Mouse (Mus musculus) R1 (cell line): ENCODE results near the gene Zc3h7a.
"Not testable (repeated sequence)": the region's sequence is repeated elsewhere in the genome, so short reads cannot be mapped to it uniquely, and the experiment has no call there.

Experiments
- DNase-seq: peaks from one replicate; pipeline ENCODE4 v3.0.0-alpha.2; 2018; ENCODE audit warnings: low read depth, low spot score

Gene Zc3h7a

DNA sequence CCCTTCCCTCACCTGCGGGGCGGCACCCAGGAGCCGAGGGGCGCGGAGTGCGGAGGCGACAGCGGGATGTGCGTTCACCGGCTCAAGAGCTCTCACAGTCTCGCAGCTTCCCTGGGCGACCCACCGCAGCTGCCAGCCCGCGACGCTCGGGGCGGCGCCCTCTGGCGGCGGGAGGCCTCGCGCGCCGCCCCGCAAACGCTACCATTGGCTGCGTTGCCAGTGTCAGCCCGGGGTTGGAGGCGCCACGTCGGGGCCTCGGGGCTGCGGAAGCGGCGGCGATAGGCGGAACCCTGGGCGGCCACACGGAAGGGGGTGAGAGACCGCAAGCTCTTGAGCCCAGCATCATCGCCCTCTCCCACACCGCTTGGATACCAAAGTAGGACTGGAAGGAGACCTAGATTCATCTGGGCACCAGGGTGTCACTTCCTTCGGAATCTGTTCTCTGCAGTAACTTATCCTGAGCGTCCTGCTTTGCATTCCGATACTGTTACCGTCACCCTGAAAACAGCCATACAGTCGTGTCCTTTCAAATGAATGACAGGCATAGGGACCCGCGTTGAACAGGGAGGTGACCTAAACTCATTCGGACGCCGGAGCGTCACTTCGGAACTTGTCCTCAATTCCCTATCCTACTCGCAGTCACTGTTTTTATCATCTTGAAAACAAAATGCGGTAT is at the start of gene Zc3h7a:
Zc3h7a (minus strand) TSS at position 186 of the 676 bp plus-strand sequence.
- DNase-seq: peak; percentile 85

DNA sequence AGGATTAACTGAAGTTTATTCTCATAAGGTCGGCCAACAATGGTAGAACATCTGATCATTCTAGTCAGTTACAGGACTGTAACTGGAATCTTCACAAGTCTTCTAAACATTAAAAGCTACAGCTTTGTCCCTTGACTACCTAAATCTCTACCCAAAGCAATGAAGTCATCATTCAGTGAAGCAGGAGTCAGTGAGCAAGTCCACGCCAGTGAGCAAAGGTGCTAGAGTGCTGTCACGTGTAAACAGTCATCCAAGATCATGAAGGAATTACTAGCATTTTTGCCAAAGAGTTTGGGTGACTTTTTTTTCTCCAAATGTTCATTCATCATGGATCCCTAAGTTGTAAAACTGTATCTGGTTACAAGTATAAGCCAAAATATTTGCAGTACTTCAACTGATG is 41.6 kb upstream of the Zc3h7a start:
- DNase-seq: no peak

DNA sequence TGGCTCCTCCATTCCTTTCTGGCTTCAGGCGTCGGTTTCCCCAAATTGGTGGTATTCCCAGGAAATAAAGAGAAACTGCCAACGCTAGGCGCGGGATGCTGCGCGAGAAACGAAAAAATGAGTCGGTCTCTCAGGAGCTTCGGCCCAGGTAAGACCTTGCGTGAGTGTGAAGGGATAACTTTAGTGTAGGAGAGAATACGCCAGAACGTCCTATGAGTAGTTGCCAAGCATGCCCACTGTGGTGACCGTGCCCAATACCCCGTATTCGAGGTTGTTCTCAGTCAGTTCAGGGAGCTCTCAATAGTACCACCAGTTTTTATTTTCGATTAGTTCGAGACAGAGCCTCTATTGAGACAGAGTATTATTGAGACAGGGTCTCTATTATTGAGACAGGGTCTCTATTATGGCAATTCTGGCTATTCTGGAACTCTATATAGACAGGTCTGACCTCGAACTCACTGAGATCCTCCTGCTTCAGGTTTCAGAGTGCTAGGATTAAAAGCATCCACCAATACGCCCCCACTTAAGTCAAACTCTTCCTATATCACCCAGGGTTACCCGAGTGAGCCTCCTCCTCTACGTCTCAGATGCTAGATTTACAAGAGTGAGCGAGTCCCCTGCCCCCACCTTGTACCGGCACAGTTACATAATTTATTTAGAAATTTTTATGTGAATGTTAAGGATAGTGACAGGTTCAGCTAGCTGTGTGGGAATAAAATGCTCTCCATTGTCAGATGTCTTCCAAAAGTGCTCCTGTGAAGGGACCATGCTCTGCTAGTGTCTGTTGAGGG is 27.6 kb upstream of the Zc3h7a start:
- DNase-seq: no peak

DNA sequence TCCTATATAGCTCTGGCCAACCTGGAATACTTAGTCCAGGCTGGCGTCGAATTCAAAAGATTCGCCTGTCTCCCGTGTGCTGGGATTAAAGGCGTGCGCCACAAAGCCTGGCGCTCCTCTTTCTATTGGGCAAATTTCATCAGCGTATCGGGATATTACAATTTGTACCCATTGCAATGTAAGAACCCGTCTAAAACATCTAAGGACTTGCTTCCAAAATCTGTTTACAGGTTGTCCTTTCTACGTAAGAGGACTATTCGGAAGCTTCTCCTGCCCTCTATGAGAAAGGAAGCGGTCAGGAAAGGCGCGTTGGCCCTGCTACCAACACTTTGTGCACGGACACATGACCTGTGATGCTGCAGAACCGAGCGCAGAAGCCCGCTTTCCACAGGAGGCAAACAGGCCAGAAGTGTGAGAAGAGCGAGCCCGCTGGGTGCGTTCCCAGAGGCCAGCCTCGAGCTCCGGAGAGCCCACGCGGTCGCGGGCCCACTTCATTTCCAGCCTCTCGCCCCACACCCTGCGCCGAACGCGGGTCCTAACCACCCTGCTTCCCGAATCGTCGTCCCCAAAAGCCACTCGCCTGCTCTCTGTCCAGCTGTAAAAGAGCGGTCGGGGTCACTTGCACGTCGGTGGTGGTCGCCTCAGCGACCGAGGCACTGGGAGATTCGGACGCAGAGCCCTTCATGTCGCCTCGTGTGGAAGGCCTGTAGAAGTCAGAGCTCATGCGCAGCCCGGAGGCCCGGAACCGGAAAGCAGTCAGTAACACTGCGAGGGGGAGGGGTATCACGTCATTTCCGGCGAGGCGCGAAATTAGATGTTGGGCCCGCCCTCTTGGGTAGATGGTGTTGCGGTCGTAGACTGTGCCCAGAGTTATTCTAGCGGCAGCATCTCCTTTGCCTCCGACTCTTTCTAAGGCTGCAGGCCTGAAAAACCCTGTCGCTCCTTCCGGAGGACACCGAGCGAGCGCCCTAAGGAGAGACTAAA is 26.7 kb upstream of the Zc3h7a start, which contains the start of gene Rsl1d1:
Rsl1d1 (minus strand) TSS at position 761 of the 984 bp plus-strand sequence.
- DNase-seq: peak; percentile 97

DNA sequence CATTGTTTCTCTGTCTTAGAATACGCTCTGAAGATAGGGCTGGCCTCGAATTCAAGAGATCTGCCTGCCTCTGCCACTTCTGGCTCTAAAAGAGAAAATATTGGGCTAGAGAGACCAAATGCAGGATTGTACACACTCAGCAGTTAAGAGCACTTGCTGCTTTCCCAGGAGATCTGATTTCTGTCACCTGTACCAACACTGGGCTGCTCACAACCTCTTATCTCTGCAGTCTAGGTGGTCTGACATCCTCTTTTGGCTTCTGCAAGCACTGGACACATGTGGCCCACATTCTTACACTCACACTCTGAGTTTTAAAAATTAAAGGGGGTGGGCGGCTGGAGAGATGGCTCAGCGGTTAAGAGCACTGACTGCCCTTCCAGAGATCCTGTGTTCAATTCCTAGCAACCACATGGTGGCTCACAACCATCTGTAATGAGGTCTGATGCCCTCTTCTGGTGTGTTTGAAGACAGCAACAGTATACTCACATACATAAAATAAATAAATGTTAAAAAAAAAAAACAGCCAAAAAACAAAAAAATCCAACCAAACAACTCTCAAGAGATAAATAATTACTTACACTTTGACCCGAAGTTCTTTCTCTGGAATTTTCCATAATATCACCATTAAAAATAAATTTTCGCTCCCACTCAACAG is 25.7 kb upstream of the Zc3h7a start:
- DNase-seq: no peak

DNA sequence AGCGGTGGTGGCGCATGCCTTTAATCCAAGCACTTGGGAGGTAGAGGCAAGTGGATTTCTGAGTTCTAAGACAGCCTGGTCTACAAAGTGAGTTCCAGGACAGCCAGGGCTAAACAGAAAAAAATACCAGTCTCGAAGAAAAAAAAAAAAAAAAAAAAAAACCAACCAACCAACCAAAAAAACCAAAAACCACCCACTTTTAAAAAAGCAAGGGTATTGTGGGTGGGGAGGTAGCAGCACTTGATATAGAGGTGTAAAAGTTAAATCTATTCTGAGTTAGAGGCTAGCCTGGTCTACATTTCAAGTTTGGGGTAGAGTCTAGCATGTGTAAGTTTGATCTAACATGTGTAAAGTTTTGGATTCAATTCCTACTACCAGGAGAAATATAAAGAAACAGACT is 24.1 kb upstream of the Zc3h7a start:
- no peak for DNase-seq

DNA sequence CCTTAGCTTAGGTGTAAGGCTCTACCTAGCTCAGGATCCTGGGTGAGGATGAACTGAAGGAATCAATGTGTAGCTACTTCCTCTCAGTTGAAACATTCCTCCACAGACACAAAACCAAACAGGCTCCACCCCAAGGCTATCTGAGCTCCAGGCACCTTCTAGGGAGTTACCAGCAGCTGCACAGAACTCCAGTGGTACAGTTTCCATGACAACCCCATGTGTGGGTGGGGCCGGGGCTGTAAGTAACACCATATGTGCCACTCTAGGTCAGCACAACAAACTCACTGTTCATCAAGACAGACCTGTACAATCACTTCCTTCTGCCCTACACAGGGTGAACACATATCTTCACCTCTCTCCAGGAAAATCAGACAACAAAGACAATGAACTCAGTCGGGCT is 22.3 kb upstream of the Zc3h7a start:
- DNase-seq: peak; percentile 92

DNA sequence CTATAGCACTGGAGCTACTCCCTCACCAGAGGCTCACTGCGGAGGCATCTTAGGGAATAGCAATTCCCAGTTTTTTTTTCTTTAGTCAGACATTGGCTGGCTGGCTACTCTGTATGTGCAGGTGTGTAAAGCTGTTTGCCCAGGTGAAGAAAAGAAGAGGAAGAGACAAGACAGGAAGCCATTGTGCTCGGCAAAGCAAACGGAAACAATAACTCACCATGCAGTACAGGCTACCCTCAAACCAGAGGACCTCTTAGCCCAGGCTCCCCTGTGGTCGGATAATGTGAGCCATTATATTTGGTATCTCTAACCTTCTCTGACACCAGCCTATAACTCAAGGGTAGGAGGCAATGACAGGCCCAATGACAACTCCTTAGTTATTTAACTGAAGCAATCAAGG is 20.9 kb upstream of the Zc3h7a start:
- no peak for DNase-seq

DNA sequence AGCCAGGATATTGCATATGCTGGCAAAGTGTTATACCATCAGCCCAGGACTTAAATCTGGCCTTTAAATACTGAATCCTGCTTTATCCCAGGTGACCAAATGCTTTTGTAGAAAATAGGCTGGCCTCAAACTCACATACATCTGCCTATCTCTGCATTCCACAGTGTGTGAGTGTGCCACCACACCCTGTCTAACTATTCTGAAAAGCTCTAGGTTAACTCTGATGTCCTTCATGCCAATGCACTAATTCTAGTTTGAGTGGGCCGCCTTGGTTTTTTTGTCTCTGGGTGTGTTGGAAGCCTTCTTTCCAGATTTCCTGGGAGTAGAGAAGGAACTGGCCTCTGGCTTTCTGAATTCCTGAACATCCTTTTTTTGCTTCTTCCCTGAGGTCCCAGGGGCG is 17.0 kb upstream of the Zc3h7a start:
- DNase-seq: peak; percentile 38

DNA sequence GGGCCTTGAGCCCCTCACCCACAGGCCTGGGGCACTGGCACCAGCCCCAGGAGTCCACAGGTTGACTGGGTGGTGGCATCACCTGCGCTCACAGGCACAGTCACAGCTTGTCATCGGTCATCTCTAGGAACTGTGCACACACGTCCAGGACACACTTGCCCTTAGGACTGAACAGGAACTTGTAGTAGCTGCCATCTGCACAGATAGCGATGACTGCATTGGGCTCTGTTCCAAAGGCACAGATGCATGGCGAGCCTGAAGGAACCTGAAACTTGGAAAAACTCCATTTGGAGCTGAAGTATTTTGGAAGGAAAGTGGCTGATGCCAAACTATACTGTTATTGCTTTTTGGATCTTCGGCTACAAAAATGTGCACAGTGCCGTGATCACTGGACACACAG is 14.0 kb upstream of the Zc3h7a start:
- no peak for DNase-seq

DNA sequence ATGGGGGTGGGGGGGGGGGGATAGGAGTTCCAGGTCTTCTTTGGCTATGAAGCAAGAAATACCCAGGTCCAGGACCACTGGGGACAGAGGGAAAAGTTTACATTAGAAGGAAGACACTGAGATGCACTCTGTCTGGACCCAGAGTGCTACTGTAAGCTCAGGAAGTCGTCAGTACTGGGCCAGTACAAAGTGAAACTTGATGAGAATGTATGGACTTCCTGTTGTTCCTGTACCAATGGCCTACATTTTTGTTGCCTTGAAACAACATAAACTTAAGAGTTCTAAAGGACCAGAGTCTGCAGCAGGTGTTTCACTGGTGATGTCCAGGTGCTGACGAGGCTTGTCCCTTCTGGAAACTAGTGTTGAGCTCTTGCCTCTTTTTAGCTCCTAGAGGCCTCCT is 1.2 kb upstream of the Zc3h7a start:
- no peak for DNase-seq

DNA sequence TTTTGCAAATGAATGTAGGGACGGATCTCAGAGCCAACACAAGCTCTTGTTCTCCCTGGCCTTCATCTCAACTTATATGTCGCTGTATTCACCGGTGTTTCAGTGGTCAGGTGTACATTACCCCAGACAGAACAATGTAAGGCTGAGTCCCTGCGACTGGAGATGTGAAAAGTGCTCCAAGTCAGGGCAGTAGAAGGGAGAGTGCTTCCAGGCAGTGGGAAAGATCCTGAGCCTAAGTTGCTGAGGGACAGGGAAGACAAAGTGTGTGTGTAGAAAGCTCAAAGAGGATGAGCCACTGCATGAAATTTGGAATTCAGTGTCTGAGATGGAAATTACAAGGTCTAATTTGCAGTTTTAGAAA is 671 bp upstream of the Zc3h7a start:
- no peak for DNase-seq

DNA sequence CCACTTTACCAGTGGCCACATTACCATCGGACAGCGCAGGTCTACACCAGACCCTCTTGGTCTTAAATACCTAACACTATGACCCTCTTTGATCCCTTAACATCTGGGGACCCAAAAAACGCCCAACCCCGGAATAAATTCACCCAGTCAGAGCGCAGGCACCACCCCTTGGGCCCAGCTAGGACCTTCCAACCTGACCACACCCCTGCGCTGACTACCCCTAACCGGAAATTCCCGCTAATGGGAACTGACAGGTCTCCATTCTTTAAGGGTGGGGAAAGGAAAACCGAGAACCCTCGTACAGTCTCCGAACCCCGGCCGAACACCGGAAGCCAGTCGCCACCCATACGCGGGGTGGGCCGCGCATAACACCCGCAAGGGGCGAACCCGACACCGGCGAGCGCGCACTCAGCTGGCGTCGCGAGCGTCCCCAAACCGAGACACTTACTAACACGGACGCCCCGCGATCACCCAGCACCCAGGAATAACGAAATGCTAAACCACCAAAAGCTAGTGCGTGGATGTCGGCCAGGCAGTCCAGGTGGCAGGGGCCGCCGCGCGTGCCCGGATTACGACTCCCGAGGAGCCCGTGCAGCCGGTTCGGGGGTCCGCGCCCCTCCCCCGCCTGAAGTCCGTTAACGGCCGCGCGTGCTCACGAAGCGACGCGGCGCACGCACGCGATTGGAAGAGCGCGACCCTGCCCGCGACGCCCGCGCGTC is 545 bp downstream of the Zc3h7a start:
- DNase-seq: peak; percentile 79

DNA sequence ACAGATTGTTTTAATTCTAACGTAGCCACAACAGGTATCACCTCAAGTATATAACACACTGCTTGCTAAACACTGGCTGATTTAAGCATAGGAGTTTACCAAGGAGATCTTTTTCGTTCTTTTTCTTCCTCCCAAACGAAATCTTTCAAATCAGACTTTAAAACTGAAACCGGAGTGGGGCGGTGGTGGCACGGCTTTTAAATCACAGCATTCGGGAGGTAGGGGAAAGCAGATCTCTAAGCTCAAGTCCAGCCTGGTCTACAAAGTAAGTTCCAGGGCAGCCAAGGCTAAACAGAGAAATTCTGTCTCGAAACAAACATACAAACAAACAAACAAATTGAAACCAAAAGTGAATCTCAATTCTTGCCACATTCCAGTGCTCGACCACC is 1.1 kb downstream of the Zc3h7a start:
- DNase-seq: no peak

DNA sequence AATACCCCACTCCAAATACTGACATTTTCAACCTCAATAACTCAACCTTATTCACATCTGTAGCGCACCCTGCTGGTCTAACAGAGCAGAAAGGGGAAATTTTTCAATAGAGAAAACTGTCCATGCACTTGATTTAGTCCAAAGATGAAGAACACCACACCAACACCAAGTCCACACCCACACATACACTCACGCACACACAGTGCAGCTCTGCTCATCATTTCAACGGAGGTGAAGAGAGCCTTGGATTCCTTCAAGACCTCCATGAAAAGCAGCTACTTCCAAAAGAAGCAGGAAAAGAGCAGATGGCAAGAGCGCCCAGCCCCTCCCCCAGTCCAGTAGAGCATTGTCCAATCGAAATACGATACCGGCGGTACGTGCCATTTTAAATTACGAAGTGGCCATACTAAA is 1.5 kb downstream of the Zc3h7a start:
- peak; percentile 72 for DNase-seq

DNA sequence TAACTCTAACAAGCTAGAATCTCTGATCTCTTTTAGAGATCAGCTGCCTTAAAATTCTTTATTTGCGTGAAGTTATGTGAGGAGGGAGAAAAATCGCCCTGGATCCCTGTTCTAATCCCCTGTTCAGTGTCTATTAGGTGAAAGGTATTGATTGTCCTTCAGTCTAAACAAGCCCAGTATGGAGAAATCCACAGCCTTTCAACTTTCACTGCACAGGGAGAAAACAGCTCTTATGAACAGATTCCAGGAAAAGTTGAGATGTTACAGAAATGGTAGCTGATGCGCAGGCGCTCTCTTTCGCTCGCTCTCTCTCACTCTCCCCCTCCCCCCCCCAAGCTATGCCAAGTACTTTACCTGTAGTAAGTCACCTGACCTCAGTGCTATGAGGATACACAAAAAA is 4.5 kb downstream of the Zc3h7a start:
- DNase-seq: no peak

DNA sequence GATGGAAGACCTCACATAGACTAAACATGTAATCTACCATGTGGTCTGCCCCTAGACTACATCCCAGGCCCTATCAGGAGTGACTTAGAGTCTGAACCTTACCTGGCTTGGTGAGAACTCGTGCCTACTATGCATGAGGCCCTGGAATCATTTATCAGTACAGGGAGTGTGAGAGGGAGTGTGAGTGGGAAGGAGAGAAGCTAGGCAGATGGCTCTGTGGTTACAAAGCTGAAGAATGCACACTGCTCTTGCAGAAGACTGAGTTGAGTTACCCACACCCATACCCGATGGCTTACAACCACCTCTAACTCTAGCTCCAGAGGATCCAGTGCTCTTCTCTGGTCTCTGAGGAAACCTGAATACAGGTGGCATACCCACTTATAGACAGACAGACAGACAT is 9.8 kb downstream of the Zc3h7a start:
- no peak for DNase-seq

DNA sequence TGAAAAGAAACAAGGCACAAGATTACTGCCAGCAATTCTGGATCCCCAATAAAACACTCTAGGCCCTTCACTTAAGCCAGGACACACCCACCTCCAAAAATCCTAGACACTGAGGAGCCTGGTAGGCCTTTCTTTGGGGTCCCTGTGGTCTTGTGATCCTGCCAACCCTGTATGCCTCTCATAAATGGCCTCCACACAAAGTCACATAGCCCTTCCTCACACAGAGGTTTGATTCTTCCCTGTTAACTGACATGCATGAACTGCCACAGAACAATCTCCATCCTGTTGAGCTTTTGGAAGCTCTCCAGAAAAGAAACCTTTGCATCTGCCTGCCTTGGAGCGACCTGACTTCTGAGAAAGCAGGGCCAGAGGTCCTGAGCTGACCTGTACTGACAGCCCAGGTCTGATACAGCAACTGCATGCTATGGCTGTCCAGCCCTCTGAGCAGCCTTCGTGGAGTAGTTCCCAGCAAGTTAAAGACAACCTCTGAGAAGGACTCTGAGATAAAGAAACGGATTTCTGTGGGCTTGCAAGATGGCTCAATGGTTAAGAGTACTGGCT is 11.4 kb downstream of the Zc3h7a start:
- DNase-seq: no peak

DNA sequence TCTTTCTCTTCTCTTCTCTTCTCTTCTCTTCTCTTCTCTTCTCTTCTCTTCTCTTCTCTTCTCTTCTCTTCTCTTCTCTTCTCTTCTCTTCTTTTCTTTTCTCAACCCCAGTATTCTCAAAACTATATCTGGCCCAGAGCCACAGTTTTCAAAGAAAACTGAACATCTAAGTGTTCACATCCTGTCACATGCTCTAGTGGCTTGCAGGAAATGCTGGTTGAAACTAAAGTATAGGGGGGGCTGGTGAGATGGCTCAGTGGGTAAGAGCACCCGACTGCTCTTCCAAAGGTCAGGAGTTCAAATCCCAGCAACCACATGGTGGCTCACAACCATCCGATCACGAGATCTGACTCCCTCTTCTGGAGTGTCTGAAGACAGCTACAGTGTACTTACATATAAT is 18.5 kb downstream of the Zc3h7a start:
- DNase-seq: not testable (repeated sequence)

DNA sequence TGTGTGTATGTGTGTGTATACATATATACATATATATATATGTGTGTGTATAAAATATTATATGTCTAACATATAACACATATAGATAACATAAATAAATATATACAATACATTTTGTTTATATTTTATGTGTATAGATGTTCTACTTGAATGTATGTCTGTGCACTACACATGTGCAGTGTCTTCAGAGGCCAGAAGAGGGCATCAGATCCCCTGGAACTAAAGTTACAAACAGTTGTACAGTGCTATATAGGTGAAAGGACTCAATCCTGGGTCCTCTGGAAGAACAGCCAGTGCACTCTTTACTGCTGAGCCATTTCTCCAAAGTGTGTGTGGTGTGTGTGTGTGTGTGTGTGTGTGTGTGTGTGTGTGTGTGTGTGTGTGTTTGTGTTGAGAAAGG is 21.7 kb downstream of the Zc3h7a start:
- DNase-seq: peak; percentile 56
